Mouse (Mus musculus): ENCODE results near the gene Zfp92.
"Not testable (repeated sequence)": the region's sequence is repeated elsewhere in the genome, so short reads cannot be mapped to it uniquely, and the experiment has no call there.

Gene Zfp92

DNA sequence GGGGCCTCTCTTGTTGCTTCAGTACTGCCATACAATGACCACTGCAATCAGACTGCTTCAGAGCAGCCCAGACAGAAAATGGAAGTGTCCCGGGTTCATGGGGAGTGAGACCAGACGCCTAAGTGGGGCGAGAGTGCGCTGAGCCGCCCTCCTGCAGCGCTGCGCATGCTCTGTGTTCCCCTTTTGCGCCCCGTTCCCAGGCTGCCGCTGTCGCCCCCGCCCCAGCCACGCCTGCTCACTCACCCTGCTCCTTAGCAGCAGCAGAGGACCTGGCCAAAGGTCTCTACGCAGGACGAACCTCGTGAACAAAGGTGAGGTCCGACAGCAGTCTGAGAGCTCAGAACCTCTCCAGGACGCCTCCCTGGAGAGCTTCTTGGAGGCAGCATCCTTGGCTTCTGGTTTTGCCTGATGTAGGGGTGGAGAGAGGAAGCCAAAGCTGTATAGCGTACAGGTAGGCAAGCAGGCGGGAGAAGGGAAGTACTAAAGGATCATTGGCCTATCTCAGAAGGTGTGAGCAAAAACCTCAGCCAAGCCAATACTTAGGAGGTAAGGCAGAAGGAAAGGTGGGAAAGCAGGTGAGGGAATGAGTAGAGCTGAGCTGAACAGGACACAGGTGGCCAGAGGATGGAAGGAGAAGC, at the start of gene Zfp92:
Gene Zfp92 (plus strand): TSS at position 217 of the 638 bp plus-strand sequence.
- DNase-seq = no peak

DNA sequence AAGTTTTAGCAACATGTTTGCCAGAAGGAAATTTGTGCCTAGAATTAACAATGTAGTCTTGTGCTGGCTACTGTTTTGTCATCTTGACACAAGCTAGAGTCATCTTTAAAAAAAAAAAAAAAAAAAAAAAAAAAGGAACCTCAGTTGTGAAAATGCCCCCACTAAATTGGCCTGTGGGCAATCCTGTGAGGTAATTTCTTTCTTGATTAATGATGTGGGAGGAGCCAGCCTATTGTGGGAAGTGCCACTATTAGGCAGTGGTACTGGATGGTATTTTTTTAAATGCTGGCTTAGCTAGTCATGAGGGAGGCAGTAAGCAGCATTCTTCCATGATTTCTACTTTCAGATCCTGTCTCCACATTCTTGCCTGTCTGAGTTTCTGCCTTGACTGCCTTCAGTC, 47.6 kb upstream of the Zfp92 start:
- DNase-seq = no peak

DNA sequence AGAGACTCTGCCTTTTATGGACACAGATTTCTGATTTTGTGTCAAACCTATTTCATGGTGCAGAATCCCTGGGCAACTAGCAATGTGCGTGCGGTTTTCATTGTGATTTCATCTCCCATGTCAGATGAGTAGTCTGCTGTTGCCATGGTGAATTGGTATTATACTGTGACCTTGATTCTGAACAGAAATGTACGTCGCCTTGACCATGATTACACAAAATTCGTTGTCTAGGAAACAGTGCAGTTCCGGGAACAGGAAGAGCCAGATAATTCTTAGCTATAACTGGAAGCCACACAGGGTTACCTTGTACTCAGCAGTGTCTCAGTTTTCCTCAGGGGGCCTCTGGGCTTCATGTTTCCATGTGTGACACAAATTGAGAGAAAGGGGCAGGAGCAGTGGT, 26.5 kb upstream of the Zfp92 start:
- no peak for DNase-seq

DNA sequence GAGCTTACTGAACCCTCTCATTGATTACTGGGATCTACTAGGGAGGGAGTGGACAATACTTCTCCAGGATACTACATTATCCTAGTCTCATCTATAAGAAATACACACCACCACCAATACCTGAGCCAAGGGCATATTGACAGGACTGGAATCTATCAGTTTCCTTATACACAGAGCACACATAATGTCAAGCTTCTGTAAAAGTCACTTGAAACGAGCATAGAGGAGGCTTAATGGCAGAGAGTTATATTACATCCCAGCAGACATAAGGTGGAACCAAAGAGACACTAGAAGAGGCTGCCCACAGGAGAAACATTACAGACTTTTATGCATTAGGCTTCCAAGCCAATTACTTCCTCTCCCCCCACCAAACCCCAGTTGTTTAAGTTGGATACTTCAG, 26.0 kb upstream of the Zfp92 start:
- DNase-seq = no peak

DNA sequence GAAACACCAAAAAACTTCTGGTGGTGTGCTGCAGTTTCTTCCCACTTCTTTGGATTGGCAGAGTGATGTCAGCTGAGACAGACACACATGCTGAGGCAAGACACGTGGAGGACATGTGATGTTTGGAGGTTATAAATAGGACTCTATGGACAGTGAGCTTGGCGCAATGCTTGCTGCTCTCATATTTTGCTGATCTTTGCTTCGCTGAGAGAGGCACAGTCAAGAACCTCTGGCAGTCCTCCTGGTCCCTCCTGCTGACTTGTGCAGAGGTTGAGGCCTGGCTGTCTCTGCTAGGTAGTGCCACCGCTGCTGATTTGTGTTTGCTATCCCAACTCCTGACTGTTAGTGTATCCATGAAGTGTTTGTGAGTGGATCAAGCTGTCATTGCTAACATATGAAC, 19.4 kb upstream of the Zfp92 start:
- DNase-seq = no peak

DNA sequence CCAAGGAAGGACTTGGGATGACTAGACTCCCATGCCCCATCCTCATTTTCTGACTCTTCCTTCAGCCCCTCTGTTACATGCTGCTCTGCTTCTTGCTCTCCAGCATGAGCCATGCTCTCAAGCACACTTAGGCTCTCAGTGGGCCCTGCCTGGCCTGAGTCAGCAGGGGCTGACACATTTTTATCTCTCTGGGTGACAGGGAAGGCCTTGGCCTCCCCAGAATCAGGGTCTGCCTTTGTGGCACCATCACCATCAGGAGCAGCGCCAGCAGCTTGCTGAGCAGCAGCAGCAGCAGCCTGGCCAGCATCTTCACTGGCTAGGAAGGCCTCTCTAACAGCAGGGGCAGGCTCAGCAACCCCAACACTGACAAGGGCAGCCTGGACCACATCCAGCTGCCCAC, 14.4 kb upstream of the Zfp92 start:
- DNase-seq = no peak

DNA sequence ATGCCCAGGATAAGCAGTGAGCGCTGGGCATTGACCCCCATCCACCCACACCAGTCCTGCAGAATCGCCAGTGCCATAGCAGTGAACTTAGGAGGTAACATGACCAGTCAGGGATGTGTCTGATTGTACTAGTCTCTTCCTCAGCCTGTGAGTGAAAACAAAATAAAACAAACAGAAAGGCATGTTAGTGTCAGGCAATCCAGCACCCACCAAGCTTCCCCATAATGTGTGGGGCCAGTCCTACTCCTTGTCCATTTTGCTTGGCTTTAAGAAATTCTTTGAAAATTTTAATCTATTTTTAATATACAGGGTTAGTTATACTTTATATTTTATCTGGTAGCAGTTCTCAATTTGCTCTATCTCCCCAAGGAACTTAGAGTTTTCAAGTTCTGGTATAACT, 12.3 kb upstream of the Zfp92 start, which contains the start of gene Gm18336:
Gene Gm18336 (minus strand): TSS at position 101 of the 400 bp plus-strand sequence.
- not testable (repeated sequence) for DNase-seq

DNA sequence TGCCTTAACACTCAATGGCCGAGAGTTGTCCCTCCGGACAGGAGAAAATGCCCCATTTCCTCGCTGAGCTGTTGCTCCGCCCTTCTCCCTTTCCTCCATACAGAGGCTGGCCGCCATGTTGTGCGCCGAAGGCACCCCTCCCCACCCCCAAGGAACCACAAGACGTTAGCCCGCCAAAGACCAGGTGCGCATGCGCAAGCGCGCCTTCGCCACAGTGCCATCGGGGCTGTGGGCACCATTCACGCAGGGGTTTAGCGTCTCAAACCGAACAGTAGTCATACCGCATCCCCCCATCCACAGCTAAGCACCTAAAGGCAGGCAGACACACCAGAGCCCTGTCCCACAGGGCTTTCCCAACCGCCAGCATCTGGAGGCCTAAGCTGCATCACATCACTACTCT, 9.9 kb upstream of the Zfp92 start:
- no peak for DNase-seq

DNA sequence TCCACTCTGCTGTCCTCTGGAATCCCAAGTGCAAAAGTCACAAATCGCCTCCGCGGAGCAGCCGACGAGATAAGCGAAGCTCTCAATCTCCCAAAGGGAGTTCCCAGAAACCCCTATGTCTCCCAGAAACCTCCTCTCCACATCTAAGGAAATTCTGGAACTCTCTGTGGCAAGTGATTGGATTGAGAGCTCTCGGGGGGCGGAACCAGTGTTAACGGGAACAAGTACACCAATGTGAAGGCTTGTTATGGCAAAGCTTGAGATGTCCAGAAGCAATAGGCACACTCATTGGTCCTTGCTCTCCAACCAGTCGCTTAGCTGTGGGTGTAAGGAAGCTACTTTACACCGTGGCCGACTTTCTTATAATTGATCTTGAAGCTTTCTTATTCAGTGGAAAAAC, 9.3 kb upstream of the Zfp92 start:
- no peak for DNase-seq

DNA sequence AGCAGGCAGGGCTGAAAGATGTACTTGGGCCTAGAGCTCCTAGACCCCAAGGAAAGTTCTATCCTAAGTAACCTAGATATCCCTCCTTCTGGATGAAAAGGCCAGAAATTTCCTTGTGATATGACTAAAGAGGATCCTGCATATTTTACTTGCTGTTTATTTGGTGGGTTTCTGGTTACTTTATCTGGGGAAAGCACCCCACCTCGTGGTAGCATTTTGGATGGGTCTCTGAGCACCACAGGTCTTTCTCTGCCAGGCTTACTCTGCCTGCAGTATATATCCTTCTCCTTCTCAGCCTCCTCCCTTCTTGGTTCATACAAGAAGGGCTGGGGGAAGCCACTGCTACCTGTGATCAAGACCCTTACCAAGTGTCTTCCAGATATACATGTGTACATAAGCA, 1.9 kb downstream of the Zfp92 start:
- no peak for DNase-seq

DNA sequence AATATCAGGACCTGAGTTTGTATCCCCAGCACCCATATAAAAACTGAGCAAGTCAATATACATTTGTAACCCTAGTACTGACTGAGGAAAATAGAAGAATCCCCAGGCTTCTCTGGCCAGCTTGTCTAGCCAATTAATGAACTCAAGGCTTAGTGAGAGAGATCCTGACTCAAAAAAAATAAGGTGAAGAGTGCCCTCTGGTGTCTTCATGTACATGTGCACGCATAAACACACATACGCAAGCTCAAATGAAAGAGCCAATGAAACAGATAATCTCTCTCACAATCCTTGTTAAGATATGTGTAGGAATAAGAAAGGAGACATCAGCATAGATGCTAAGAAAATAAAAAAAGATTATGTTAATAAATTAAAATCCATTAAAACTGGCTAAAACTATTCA, 19.1 kb downstream of the Zfp92 start:
- DNase-seq = no peak

DNA sequence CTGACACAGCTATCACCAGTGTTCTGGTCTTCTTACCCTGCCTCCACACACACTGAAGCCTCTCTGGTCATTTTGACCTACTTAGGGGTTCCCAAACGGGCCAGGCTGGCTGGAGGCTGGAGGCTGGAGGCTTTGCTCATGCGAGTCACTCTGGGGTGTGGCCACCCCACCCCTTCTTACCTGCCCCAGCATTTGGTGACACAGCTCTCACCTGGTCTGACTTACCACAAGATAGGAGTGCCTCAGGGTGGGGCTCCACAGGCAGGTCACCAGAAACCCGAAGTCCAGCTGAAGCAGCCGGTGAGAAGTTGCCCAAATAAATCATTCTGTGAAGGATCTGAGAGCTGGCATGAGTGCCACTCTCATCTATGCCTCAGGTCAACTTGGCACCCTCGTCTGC, 22.0 kb downstream of the Zfp92 start:
- DNase-seq = no peak

DNA sequence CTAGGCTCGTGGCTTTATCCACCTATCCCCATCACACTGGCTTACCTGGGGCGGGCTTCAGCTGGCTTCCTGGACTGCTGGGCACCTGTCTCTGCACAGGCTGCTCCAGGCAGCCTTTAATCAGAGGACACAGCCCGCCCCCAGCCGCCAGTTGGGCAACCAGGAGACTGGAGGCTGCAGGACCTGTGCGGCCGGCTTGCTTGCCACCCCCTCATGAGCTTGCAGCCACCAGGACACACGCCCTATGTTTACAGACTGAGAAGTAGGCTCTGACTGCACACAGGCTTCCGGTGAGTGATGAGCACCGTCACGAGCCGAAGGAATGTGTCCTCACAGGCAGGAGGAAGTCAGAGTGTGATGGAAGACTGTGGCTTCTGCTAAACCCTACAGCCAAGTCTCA, 24.4 kb downstream of the Zfp92 start, which contains the start of gene Trex2:
Gene Trex2 (minus strand): TSS at position 93 of the 400 bp plus-strand sequence.
- no peak for DNase-seq

DNA sequence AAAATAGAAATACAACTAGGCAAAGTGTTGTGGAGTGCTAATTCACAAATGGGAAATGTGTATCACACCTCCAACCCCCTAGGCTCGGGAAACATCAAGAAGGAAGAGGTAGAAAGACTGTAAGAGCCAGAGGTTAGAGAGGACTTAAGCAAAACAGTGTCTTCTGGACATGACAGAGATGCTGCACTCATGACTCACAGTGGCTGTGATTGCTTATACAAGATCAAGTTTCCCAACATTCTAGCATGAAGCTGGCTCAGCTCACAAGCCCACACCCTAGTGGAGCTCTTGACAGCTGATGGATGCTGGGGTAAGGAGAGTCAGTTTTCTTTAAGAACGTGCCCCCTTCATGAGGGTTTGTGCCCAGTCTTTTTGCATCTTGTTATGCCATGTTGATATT, 30.5 kb downstream of the Zfp92 start:
- DNase-seq = no peak

DNA sequence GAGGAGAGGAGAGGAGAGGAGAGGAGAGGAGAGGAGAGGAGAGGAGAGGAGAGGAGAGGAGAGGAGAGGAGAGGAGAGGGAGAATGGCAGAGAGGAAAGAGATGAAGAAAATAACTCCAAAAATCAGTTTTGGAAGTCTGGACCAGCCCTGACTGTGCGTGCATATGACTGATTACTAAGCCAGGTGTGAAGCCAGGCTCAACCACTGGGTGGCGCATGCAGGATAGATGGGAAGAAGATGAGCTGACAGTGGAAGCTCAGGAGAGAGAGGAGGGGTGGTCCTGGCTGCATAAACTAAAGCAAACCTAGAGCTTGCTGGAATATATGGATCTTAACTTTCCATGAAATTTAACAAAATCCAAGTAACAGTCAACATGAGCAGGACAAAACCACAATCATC, 41.1 kb downstream of the Zfp92 start:
- peak; percentile 53 for DNase-seq

DNA sequence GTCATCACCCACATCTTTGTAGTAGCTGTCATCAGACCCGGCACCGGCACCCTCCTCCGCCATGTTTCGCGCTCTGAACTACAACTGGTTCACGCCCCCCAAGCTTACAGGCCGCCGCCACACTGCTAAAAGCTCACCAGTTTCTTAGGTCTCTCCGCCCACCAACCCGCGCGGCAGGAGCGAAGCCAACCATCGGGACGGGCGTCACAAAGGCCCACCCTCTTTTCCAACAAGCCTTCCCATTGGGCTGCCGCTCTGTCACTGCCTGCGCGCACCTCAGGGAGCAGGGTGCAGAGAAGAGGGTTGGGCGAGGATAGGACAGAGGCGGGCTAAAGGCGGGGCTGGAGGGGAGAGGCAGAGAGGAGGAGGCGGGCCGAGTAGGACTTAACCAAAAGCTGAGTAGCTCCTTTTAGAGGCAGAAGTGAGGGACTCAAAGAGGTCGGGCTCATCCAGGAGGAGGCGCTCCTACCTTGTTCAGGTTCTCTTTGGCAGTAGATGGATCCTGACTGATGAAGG, 48.0 kb downstream of the Zfp92 start, which contains the start of gene Haus7:
Gene Haus7 (minus strand): TSS at position 168 of the 516 bp plus-strand sequence.
- peak; percentile 82 for DNase-seq

DNA sequence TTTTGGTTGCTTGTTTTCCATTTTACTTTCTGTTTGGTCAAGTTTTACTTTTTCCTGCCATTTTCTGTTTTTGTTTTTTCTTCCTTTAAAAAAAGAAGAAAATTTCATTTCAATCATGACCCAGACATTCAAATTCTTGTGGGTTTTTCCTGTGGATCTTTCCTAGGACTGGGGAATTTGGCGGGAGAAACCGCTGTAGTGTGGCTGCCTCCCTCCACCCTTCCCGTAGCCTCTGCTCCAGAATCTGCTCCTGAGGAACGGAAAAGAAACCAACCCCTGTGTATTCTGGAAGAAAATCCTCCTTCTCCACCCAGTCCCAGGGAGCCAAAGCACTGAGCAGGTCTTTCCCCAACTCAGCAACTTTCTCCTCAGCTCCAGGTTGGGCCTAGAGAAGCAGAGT, 49.9 kb downstream of the Zfp92 start:
- no peak for DNase-seq

DNA sequence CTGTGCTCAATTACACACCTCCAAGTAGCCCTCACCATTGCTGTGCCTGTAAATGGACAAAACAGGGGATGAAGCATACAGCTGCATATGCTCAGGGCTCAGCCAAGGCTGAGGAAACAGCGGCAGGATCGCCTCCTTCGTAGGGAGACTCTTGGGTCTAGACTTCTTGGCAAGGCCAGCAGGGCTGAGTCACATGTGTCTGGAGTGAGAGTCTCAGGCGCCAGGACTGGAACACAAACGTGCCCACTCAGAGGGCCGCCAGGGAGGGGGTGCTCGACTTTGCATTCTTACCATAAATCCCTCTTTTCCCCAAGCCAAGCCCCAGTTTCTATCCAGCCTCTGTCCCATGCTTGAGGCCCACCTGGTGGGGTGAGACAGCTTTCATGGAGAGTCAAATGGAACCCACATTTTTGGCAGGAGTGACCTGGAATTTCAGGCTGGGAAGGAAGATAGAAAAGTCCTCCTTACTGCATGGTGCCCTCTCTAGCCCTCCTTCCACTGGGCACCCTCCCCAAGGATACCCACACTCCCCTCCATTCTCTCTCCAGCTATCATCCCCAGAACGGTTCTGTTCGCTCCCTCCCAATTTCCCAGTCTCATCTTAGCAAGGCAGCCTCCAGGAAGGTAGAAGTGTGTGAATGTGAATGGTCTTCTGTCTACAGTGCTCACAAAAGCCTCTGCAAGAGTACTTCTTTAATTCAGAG, 54.7 kb downstream of the Zfp92 start:
- DNase-seq = no peak

DNA sequence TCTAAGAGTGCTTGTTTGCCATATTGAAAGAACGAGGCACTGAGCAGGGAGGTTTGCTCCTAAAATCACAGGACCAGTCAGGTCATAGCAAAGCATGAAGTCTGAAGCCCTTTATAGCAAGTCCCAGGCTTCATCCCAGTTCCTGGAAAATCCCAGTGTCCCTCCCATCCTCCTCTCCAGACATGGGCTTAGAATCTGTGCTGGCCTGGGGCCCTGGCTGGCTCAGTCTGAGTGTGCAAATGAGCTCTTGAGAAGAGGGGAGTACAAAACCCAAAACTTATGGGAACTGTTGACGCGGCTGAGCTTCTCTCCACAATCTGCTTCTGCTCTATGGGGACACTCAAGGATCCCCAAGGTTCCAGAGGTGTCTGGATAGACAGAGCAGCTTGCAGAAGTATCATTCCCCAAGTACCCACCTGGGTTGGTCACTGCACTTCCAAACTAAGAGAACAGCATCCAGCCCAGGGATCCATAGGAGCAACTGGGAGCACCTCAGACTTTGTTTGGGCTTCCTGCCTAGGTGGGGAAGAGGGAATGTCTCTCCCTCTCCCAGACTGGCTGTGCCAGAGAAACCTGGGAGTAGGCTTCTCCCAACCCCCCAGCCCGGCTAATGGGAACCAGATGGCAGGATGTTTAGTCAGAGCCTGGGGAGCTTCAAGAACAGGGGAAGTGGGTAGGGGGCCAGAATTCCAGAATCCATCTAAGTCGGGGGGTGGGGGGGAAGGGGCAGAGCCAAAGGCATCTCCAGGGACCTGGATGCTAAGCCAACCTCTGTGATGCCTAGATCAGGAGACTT, 56.7 kb downstream of the Zfp92 start:
- DNase-seq = no peak

DNA sequence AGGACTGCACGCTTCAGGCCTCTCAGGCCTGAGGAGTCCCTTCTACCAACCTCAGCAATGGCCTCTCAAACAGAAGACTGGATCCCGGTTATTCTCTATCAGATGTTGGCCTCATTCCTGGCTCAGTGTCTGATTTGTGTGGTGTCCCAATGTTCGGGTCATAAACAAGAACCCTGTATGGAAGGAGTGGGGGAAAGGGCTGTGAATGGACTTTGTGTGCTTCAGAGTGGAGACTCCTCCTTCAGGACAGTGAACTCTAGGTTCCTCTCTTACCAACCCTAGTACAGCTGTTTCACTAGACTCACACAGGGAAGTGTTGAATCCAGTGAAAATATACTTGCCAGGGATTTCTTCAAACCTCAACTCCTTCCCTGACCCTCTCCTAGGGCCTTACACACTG, 57.4 kb downstream of the Zfp92 start:
- DNase-seq = no peak

DNA sequence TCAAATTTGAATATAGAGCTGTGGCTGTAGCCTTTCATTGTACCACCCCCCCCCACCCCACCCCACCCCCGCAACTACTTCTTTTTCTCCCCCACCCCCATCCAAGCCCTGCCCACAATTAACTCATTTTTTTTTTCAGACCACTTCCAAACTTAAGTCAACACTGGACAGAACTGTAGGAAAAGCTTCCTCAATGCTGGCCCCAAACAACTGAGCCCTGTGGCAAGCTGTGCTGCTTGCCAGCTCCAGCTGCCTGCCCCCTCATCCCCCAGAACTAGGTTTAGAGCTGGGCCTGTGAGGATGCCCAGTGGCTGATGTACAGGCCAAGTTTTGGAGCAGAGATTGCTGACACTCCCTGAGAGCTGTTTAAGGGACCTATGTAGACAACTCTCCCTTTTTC, 57.9 kb downstream of the Zfp92 start:
- DNase-seq = no peak

DNA sequence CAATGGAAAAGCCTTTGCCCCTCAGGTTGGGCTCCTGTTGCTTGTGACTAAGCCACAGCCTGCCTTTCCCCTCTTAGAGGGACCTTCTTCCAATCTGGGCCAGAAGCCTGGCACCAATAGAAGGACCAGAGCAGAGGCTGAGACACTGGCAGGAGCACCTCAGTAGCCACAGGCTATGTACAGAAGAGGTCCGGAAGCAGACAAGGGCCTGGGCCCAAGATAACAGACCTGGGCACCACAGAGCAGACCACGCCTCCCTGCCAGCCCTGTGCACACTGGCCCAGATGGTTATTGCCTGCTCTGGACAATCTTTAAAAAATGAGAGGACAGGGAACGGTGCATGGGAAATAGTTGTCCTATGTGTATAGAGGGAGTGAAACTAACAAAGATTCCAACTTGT, 60.9 kb downstream of the Zfp92 start:
- DNase-seq = no peak

DNA sequence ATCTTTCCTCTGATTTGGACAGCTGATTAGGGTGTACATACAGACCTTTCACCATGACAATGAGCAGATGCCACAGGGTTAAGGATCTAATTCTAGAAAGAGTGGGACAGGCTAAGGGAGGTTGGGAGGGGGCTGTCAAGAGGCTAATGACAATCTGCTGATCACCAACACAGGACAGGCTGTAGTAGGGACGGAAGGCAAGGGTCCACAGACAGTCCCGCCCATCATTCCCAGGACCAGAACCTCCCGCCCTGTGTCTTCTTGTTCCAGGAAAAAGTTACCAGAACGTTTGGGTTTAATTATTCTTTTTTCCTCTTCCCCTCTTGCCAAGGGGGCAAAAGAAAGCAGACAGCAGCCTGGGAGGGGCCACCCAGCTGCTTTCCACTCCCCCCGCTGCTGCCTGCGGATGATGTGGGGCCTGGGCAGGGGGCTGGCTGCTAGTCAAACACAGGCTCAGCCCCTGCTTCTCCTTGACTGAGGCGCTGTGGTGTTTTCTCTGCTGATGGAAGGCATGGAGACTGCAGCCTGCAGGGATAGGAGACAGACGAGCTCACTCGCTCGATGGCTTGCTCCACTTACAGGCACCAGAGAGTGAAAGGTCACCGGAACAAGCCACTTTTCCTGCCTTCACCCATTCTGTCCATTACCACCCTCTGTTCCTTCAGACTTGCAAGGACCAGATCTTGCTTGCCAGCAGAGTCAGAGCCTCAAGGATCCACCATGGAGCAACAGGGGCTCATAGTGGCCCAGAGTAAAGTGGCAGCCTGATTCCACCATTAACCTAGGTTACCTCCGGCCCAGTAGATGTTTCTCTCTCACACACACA, 63.7 kb downstream of the Zfp92 start:
- DNase-seq = no peak

Data from cerebellum, adult 11 months (tissue).